Mouse (Mus musculus): ENCODE data around the gene Xxylt1. TPM values are rescaled to one million over a fixed set of nuclear protein-coding genes. Genes with fewer than 3 reads are reported as not detected.

The Xxylt1 gene
- polyA plus RNA-seq, 1 experiment from 2014 or later, result 11.7 TPM

GRCm38 (mm10) chr16:31080573-31081051 lies 620 bp downstream of the Xxylt1 start:
- Histone ChIP-seq H3K4me1 (replicated peaks; ENCODE audit: control insufficient read depth, insufficient read depth, low read length) (peaks cover 7% of the 10 kb centered on the region), H3K9ac (ENCODE audit: low read length) (peak overlapping the region; percentile 72), H3K9me3 (ENCODE audit: control insufficient read depth, low read length) (no peaks in the 10 kb centered on the region), H3K4me3 (ENCODE audit: low read length) (peak overlapping the region; percentile 71), H3K4me2 (ENCODE audit: low read depth, low read length) (peak overlapping the region; percentile 99), H3K27ac (ENCODE audit: low read length) (peak overlapping the region; percentile 82), H3K27me3 (ENCODE audit: control insufficient read depth, insufficient read depth, low read depth, low read length) (no peaks in the 10 kb centered on the region), H3K36me3 (ENCODE audit: control insufficient read depth, insufficient read depth, low read length) (peaks cover 4% of the 10 kb centered on the region)
- peak; percentile 72 for ATAC-seq (ENCODE audit: low read depth)
- 0% methylated on average over 34 of the region's 36 CpGs for WGBS

- ATAC-seq (ENCODE audit: low read depth), result no peak
- Histone ChIP-seq H3K4me1 (replicated peaks; ENCODE audit: control insufficient read depth, insufficient read depth, low read length) (peaks cover 7% of the 10 kb centered on the region), H3K27ac (ENCODE audit: low read length) (no peak overlapping the region), H3K4me3 (ENCODE audit: low read length) (no peak overlapping the region), H3K9me3 (ENCODE audit: control insufficient read depth, low read length) (no peaks in the 10 kb centered on the region), H3K36me3 (ENCODE audit: control insufficient read depth, insufficient read depth, low read length) (peaks cover 4% of the 10 kb centered on the region), H3K27me3 (ENCODE audit: control insufficient read depth, insufficient read depth, low read depth, low read length) (no peaks in the 10 kb centered on the region), H3K9ac (ENCODE audit: low read length) (no peak overlapping the region), H3K4me2 (ENCODE audit: low read depth, low read length) (no peak overlapping the region)
- WGBS, result 88% methylated on average over 5 of the region's 5 CpGs
These were observed 3.8 kb downstream of the Xxylt1 start for GRCm38 (mm10) chr16:31077396-31077795.

GRCm38 (mm10) chr16:31076436-31076835 lies 4.8 kb downstream of the Xxylt1 start:
- Histone ChIP-seq H3K4me3 (ENCODE audit: low read length) (no peak overlapping the region), H3K4me2 (ENCODE audit: low read depth, low read length) (no peak overlapping the region), H3K36me3 (ENCODE audit: control insufficient read depth, insufficient read depth, low read length) (peaks cover 4% of the 10 kb centered on the region), H3K27me3 (ENCODE audit: control insufficient read depth, insufficient read depth, low read depth, low read length) (no peaks in the 10 kb centered on the region), H3K4me1 (replicated peaks; ENCODE audit: control insufficient read depth, insufficient read depth, low read length) (peaks cover 7% of the 10 kb centered on the region), H3K9ac (ENCODE audit: low read length) (no peak overlapping the region), H3K27ac (ENCODE audit: low read length) (no peak overlapping the region), H3K9me3 (ENCODE audit: control insufficient read depth, low read length) (no peaks in the 10 kb centered on the region)
- 74% methylated on average over 8 of the region's 8 CpGs for WGBS
- no peak for ATAC-seq (ENCODE audit: low read depth)

GRCm38 (mm10) chr16:31074324-31074908 lies 6.8 kb downstream of the Xxylt1 start:
- peaks cover 4% of the 10 kb centered on the region for H3K36me3 ChIP-seq (ENCODE audit: control insufficient read depth, insufficient read depth, low read length)
- ATAC-seq (ENCODE audit: low read depth), result no peak
- H3K9ac ChIP-seq (ENCODE audit: low read length), result no peak overlapping the region
- H3K27me3 ChIP-seq (ENCODE audit: control insufficient read depth, insufficient read depth, low read depth, low read length), result no peaks in the 10 kb centered on the region
- peaks cover 7% of the 10 kb centered on the region for H3K4me1 ChIP-seq (replicated peaks; ENCODE audit: control insufficient read depth, insufficient read depth, low read length)
- H3K4me2 ChIP-seq (ENCODE audit: low read depth, low read length), result no peak overlapping the region
- no peak overlapping the region for H3K27ac ChIP-seq (ENCODE audit: low read length)
- 82% methylated on average over 3 of the region's 3 CpGs for WGBS
- no peaks in the 10 kb centered on the region for H3K9me3 ChIP-seq (ENCODE audit: control insufficient read depth, low read length)
- H3K4me3 ChIP-seq (ENCODE audit: low read length), result no peak overlapping the region

- peaks cover 16% of the 10 kb centered on the region for H3K4me1 ChIP-seq (replicated peaks; ENCODE audit: control insufficient read depth, insufficient read depth, low read length)
- H3K9me3 ChIP-seq (ENCODE audit: control insufficient read depth, low read length), result no peaks in the 10 kb centered on the region
- no peak for ATAC-seq (ENCODE audit: low read depth)
- no peaks in the 10 kb centered on the region for H3K36me3 ChIP-seq (ENCODE audit: control insufficient read depth, insufficient read depth, low read length)
- 84% methylated on average over 6 of the region's 6 CpGs for WGBS
- H3K27me3 ChIP-seq (ENCODE audit: control insufficient read depth, insufficient read depth, low read depth, low read length), result no peaks in the 10 kb centered on the region
- H3K9ac ChIP-seq (ENCODE audit: low read length), result no peak overlapping the region
- no peak overlapping the region for H3K4me2 ChIP-seq (ENCODE audit: low read depth, low read length)
- no peak overlapping the region for H3K27ac ChIP-seq (ENCODE audit: low read length)
- no peak overlapping the region for H3K4me3 ChIP-seq (ENCODE audit: low read length)
These were observed 9.5 kb downstream of the Xxylt1 start for GRCm38 (mm10) chr16:31071731-31072130.

GRCm38 (mm10) chr16:31070358-31071133 lies 10.7 kb downstream of the Xxylt1 start:
- Histone ChIP-seq H3K4me3 (ENCODE audit: low read length) (no peak overlapping the region), H3K4me1 (replicated peaks; ENCODE audit: control insufficient read depth, insufficient read depth, low read length) (peaks cover 16% of the 10 kb centered on the region), H3K27me3 (ENCODE audit: control insufficient read depth, insufficient read depth, low read depth, low read length) (no peaks in the 10 kb centered on the region), H3K27ac (ENCODE audit: low read length) (no peak overlapping the region), H3K4me2 (ENCODE audit: low read depth, low read length) (peak overlapping the region; percentile 24; the same call in 1 of the 2 replicates), H3K36me3 (ENCODE audit: control insufficient read depth, insufficient read depth, low read length) (no peaks in the 10 kb centered on the region), H3K9ac (ENCODE audit: low read length) (no peak overlapping the region), H3K9me3 (ENCODE audit: control insufficient read depth, low read length) (no peaks in the 10 kb centered on the region)
- peak; percentile 63 for ATAC-seq (ENCODE audit: low read depth)
- WGBS, result 13% methylated on average over 18 of the region's 21 CpGs

GRCm38 (mm10) chr16:31069211-31070166 lies 11.7 kb downstream of the Xxylt1 start:
- Histone ChIP-seq H3K4me1 (replicated peaks; ENCODE audit: control insufficient read depth, insufficient read depth, low read length) (peaks cover 16% of the 10 kb centered on the region), H3K4me2 (ENCODE audit: low read depth, low read length) (no peak overlapping the region), H3K27ac (ENCODE audit: low read length) (no peak overlapping the region), H3K9ac (ENCODE audit: low read length) (no peak overlapping the region), H3K4me3 (ENCODE audit: low read length) (no peak overlapping the region), H3K27me3 (ENCODE audit: control insufficient read depth, insufficient read depth, low read depth, low read length) (no peaks in the 10 kb centered on the region), H3K9me3 (ENCODE audit: control insufficient read depth, low read length) (no peaks in the 10 kb centered on the region), H3K36me3 (ENCODE audit: control insufficient read depth, insufficient read depth, low read length) (no peaks in the 10 kb centered on the region)
- 68% methylated on average over 14 of the region's 14 CpGs for WGBS
- ATAC-seq (ENCODE audit: low read depth), result no peak; the same call in 1 of the 2 replicates

- no peak overlapping the region for H3K27ac ChIP-seq (ENCODE audit: low read length)
- no peaks in the 10 kb centered on the region for H3K27me3 ChIP-seq (ENCODE audit: control insufficient read depth, insufficient read depth, low read depth, low read length)
- peaks cover 16% of the 10 kb centered on the region for H3K4me1 ChIP-seq (replicated peaks; ENCODE audit: control insufficient read depth, insufficient read depth, low read length)
- 0 out of 2 replicates have a peak overlapping the region, but pooled peaks have one; percentile 8 for H3K9ac ChIP-seq (ENCODE audit: low read length)
- no peak overlapping the region for H3K4me2 ChIP-seq (ENCODE audit: low read depth, low read length)
- ATAC-seq (ENCODE audit: low read depth), result no peak
- no peak overlapping the region for H3K4me3 ChIP-seq (ENCODE audit: low read length)
- no peaks in the 10 kb centered on the region for H3K36me3 ChIP-seq (ENCODE audit: control insufficient read depth, insufficient read depth, low read length)
- WGBS, result 67% methylated on average over 7 of the region's 7 CpGs
- H3K9me3 ChIP-seq (ENCODE audit: control insufficient read depth, low read length), result no peaks in the 10 kb centered on the region
These were observed 13.0 kb downstream of the Xxylt1 start for GRCm38 (mm10) chr16:31068280-31068679.
